Mouse (Mus musculus) layer of hippocampus, adult 18-20 months (tissue): ENCODE measurements around the gene Ifit1bl2. TPM values are rescaled to one million over a fixed set of nuclear protein-coding genes. Genes with fewer than 3 reads are reported as not detected.
"Not testable (repeated sequence)": the region's sequence is repeated elsewhere in the genome, so short reads cannot be mapped to it uniquely, and the experiment has no call there.

Experiments
- DNase-seq, 2 experiments: peaks; one replicate each; pipeline ENCODE4 v3.0.0; 2022; ENCODE audit warnings: low spot score in 2 of 2
- long read RNA-seq: library from polyadenylated mRNA; stranded (forward); transcript quantifications from one replicate; pipeline ENCODE4 v2.0.0, GENCODE M21; 2021
- total RNA-seq, 2 experiments: library from RNA; stranded (reverse); gene quantifications; 2 replicates each; pipeline ENCODE4 v1.2.3; 2021

The Ifit1bl2 gene
- total RNA-seq, result under 1 TPM; 0.50 to 0.61 TPM
- long read RNA-seq, partial matches to known transcripts, result 0 of 1 reads
- long read RNA-seq, other reads (novel, unspliced or antisense), result 1 of 1 reads

DNA sequence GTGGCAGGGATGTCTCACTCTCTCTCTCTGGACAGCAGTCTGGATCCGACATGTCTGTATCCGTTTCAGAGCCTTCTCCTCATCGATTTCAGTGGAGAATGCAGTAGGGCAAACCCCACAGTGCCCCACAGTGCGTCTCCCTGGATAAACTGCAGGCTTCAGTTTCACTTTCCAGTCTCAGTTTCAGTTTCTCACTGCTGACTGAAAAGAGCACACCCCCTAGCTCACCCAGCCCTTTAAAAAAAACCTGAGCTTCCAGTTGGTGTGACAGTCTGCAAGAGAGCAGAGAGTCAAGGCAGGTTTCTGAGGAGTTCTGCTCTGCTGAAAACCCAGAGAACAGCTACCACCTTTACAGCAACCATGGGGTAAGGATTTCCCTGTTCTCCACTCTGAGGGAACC lies at the start of gene Ifit1bl2, which contains the start of gene Ifit1:
Gene Ifit1bl2, minus strand, starts transcription at position 121 of the 400 bp plus-strand sequence.
Gene Ifit1, plus strand, starts transcription at position 249 of the 400 bp plus-strand sequence.
- no peak for DNase-seq

DNA sequence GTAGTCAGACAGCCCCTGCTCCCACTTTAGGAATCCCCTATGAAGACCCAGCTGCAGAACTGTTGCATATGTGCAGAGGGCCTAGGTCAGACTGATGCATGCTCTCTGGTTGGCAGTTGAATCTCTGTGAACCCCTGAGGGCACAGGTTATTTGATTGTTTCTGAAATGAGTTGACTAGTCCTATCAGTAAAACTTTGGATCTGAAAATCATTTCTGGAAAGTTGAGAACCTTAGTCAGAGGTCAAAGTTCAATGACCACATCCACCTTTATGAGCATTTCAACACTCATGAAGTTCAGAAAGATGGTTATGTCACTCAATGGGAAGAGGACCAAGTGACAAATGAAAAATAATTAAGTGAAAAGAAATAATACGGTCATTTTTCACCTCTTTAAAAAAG lies 45.0 kb upstream of the Ifit1bl2 start:
- DNase-seq, result no peak

DNA sequence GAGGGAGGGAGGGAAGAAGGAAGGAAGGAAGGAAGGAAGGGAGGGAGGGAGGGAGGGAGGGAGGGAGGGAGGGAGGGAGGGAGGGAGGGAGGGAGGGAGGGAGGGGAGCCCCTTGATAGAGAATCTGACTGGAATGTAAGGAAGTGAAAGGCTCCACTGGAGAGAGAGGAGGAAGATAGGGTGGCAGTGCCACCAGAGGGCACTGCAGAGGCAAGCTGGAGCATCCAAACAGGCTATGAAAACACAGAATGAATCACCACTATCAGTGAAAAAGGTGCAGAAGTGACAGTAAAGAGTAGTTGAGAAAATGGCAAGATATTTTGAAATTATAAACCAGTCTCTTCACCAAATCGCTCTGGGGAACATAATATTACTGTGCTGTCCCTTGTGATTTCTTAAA lies 44.3 kb upstream of the Ifit1bl2 start:
- DNase-seq, result peak; percentile 19 to 59

DNA sequence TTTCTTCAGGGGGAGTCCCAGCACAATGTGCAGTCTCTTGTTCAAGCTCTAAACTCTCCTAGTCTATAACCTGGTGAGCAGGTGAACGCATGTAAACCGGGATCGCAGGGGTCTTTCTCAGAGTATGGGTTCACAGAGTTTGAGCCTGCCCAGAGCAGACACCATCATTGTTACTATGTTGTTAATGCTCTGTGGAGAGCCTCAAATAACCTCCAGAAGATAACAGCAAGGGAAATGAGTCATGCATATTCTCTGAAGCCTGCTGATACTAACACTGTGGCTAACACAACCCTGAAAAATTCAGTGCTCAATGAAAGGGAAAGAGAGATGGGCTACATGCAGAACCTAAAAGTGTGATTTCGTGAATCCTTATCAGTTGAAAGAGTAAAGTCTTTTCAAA lies 37.9 kb upstream of the Ifit1bl2 start:
- DNase-seq, result no peak

DNA sequence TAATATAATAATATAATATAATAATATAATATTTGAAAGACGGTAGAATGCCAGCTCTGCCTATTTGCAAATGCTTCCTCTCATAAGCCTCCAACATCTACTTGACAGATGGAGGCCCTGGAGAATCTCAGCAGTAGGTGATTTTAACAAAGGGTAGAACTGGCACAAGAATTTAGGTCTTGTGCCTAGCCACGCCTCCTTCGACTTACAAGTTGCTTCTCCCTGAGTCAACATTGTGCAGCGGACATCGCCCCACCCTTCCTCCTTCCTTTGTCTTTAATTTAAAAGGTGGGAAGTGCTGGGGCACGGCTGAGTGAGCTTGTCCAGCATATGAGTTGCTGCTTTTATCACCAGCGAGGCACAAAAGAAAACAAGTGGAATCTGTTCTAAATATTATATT lies 32.9 kb upstream of the Ifit1bl2 start:
- DNase-seq, result no peak

DNA sequence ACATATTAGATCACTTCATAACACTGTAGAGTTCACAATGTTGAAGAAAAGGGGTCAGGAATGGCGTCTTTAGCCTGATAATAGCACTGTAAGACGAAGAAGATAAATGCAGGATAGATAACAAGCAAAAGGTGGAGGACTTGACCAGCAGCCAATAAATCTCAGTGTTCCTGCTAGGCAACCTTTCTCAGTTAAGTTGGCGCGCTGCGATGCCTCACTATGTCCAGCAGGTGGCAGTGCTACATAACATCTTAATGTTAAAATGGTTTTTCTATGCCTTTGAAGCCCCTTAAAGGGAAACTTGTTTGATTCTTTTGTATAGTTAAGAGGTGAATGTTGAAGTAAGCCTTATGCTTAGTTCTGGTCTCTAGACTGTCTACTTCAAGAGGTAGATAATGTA lies 25.6 kb upstream of the Ifit1bl2 start:
- DNase-seq, result peak in 1 of 2 experiments; percentile 82

DNA sequence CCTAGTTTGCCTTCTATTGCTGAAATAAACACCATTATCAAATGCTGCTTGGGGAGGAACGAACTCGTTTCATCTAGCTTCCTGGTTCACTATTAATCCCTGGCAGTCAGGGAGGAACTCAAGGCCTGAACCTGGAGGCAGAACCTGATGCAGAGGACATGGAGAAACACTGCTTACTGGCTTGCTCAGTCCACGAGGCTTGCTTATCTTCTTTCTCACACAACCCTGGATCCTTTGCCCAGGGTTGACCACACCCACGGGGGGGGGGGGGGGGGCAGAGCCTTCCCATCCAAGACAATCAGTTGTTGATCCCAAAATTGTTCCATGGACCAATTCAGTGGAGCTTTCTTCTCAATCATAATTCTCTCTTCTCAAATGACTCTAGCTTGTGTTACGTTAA lies 22.2 kb upstream of the Ifit1bl2 start:
- no peak for DNase-seq

DNA sequence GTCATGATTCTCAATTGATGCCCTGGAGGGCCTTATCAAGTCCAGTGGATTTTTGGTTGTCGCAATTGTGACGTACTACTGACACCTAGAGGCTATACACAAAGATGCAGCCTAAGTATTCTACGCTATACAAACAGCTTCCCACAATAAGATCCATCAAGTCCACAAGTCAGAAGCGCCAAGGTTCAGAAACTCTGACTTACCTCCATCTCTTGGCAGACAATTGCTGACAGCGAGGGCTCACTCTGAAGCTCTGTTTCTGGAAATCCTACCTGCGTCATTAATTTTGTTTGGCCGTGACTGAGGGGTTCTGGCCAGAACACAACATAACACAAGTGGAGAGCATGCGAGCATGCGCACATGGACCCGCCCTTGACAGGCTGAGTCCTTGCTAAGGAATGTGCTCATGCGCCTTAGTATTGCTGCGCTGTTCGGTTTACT lies 21.5 kb upstream of the Ifit1bl2 start:
- peak; percentile 17 to 63 for DNase-seq

DNA sequence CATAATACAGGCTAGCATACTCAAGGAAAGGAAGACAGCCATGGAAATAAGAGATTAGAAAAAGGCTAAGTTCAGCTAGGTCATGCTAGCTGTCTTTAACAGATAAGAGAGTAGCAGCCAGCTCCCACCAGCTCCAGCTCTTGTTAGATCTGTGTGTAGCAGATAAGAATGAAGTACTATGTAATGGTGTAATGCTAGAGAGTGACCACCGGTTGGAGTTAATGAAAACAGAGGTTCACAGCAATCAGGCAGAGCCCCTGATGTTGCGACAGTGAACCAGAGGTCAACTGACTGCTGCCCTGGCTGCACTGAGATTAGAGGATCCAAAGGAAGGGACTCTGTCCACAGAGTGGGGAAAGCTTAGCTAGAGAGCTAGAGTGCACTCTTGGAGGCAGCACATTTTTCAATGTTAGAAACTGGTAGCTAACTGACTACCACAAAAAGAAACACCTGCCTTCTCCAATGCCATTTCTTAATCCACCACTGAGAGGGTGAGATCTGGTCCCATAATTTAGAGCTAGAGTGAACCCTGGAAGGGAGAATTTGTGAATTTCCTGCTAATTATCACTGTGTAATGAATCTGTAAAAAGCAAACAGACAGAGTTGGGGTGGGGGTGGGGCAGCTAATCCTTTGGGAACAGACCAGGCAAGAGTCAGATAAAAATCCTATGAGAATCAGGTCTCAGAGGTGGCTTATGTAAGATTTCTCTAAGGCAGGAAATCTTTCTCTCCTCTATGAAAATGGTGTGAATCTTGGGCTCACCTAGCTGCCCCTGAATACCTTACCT lies 16.2 kb upstream of the Ifit1bl2 start:
- DNase-seq, result no peak

DNA sequence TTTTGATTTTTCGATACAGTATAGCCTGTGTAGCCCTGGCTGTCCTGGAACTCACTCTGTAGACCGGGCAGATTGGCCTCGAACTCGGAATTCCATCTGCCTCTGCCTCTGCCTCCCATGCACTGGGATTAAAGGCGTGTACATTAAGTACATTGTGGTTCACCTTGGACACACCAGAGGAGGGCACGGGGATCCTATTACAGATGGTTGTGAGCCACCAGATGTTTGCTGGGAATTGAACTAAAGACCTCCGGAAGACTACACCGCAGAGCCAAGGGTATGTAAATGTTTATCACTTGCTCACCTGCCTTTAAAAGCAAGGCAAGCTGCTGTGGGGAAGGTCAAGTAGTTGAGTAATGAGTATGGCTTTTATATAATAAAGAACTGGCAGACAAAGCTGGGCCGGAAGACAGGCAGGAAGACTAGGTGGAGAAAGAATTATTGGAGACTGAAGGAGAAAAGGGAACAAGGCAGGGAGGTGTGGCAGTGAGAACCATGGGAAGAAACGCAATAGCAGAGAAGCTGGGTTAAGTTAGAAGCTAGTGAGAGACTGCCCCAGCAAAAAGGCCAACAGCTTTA lies 14.8 kb upstream of the Ifit1bl2 start:
- no peak for DNase-seq

DNA sequence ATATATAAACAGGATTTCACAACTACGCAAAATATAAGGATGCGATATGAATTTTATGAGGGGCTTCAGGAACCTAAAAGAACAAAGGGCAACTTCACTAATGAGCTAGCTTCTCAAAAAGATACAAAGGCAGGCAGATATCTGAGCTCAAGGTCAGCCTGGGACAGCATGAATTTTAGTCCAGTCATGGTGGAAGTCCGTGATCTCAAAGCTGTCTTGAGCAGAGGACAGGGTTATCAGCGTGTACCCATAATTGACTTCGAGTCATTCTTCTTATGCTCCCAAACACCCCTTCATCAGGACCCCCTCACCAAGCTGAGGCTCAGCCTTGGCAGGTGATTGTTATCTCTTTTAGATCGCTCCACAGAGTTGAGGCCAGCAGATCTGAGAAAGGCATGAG lies 10.5 kb upstream of the Ifit1bl2 start:
- DNase-seq, result no peak

DNA sequence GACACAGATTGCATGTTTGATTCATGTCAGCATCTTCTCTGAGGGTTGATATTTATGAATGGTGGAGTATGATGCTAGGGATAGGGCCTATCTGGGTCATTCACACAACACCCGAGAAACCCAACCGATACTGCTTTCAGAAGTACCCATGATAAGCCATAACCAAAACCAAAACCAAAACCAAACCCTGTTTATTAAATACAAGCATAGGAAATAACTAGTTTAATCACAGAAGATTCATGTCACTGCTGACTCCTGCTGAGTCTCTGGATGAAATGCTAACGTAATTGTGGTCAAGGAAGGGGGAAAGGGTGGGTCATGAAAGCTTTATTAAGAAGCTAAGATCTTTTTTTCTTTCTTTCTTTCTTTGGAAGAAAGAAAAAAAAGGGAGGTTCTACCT lies 9.7 kb upstream of the Ifit1bl2 start:
- no peak for DNase-seq

DNA sequence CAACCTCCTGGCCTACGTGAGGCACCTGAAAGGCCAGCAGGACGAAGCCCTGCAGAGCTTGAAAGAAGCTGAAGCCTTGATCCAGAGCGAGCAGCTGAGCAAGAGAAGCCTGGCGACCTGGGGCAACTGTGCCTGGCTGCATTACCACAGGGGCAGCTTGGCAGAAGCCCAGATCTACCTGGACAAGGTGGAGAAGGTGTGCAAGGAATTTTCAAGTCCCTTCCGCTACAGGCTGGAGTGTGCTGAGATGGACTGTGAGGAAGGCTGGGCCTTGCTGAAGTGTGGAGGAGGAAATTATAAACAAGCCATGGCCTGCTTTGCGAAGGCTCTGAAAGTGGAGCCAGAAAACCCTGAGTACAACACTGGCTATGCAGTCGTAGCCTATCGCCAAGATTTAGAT lies 7.1 kb upstream of the Ifit1bl2 start:
- not testable (repeated sequence) for DNase-seq

DNA sequence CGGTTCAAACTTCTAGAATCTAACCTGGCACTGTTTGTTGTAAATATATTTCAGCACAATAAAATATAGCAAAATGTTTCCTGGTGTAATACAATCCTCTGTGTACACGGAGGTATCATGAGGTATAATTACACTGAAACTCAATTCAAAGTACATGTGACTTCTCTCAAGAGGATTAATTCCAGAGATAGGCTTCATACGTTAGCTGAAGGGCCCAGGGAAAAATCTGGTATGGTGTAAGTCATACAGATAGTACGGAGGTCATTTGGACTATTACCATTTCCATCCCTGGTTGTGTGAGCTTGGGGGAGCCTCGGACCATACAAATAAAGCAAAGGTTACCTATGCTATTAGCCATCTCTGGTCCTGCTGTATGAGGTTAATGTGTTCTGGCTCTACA lies 2.1 kb upstream of the Ifit1bl2 start:
- no peak for DNase-seq

DNA sequence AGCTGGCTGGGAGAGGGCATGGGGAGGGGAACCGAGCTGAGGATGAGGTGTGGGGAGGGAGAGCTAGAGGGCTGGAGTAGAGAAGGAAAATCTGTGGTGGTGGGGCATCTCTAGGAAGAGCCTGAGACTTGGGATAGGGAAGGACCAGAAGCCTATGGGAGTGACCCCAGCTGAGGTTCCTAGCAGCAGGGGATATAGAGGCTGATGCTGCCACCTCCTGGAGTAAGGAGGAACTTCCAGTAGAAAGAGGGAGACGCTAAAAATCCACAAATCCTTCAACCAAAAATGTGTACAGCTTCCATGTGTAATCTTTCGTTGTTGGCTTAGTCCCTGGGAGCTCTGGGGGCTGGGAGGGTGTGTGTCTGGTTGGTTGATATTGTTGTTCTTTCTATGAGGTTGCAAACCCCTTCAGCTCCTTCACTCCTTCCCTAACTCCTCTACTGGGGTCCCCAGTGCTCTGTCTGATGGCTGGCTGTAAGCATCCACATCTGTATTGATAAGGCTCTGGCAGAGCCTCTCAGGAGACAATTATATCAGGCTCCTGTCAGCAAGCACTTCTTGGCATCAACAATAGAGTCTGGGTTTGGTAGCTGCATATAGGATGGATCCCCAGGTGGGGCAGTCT lies 3.5 kb downstream of the Ifit1bl2 start:
- peak; percentile 26 to 77 for DNase-seq

DNA sequence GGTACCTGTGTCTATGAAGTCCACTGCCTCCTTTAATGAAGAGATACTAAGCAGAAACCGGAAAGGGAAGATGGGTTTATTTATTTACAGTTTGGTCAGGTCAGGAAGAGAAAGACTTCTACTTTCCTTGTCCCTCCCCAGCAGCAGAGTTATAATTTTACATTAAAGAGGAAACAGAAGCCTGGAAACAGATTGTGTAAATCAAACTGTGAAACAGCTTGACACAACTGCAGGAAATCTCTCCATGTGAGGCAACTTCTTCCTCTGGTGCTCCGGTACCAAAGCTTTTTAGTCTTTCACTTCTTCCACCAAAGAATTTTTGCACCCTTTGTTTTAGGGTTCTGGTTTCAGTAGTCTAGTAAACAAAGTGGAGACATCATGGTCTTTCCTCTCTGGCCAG lies 7.1 kb downstream of the Ifit1bl2 start:
- DNase-seq, result no peak

DNA sequence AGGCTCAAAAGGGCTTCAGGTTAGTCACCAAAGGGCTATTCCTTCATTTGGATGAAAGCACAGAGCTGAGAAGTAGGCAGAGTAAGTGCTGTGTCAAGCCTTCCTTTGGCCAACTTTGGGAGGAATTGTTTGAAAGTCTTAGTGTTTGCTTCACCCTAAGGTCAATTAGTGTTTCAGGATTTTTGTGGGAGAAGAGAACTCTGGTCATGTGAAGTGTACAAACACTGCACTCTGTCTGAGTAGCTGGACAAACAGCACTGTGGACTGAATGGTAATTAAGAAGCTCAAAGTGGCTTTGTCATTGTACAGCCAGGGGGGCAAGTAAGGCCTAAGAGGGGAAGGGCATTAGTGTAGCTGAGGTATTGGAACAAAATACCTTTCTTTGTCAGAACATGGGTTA lies 9.1 kb downstream of the Ifit1bl2 start:
- no peak for DNase-seq

DNA sequence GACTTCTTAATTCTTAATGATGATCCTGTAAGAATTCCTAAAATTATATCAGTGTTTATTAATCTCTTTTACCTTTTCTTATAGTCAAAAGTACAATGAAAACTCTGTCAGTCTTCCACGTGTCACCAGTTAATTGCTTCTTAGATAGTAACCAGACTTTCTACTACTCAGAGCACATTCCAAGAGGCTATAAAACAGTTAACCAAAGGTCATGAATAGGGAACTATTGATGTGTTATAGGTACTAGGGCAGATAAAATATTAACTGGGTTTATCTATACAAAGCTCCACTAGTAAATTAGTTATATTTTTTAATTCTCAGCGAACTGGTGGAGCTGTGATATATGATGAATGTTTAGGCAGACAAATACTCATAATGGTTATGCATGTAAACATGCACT lies 13.0 kb downstream of the Ifit1bl2 start:
- no peak for DNase-seq

DNA sequence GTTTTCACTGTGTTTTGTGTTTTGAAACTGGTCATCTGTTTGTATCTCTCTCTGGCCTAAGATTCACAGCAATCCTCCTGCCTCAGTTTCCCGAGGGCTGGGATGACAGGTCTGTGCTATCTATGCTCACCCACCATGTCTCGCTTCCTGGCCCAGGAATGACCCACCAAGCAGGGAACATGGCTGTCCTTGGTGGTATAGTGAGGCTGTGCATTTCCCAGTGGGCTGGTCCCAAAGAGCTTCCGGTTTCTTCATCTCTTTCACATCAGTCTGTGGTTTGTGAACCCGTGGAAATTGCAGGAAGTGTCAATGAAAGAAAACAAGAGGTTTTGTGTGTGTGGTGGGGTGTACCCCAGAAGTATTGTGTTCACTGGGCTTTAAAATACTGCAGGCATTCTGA lies 15.9 kb downstream of the Ifit1bl2 start:
- no peak for DNase-seq

DNA sequence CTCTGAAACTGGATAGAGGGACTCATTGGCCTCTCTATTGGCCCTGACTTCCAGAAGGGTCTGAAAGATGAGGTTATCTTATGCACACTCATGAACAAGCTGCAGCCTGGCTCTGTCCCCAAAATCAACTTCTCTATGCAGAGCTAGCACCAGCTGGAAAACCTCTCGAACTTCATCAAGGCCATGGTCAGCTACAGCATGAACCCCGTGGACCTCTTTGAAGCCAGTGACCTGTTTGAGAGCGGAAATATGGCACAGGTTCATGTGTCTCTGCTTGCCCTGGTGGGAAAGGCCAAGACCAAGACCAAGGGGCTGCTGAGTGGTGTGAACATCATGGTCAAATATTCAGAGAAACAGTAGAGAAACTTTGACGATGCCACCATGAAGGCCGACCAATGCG lies 16.8 kb downstream of the Ifit1bl2 start:
- no peak for DNase-seq

DNA sequence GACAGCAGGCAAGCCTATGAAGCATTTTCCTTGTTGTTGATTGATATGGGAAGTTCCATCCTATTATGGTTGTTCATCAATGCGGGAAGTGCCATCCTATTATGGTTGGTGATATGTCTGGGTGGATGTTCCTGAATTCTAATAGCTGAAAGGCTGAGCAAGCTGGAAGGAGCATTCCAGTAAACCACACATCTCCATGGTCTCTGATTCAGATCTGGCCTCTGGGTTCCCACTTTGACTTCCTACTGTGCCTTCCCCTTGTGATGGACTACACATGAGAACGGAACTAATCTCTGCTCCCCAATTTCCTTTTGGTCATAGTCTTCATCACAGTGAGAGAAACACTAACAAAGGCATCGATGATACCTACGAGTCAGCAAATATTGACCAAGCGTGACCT lies 19.7 kb downstream of the Ifit1bl2 start:
- no peak for DNase-seq
